Mouse (Mus musculus) heart, embryonic 11.5 days (tissue): ENCODE results near the gene Ugt1a8. TPM values are rescaled to one million over a fixed set of nuclear protein-coding genes. Genes with fewer than 3 reads are reported as not detected.
A peak's percentile ranks its signal among the peaks of the same experiment; 100 is the strongest.
"Not testable (repeated sequence)": the region's sequence is repeated elsewhere in the genome, so short reads cannot be mapped to it uniquely, and the experiment has no call there.

Experiments used
- ATAC-seq: fragments of 200-750 bp; cut with Nextera tagmentation; replicated peaks from 2 replicates; pipeline ENCODE4 v1.8.0; 2017; ENCODE audit warnings: moderate library complexity; ENCODE audit not compliant: insufficient number of reproducible peaks, low FRiP score, low TSS enrichment
- H3K27ac ChIP-seq: fragments of 300-500 bp; sonication (generic); 2 replicates; pipeline ENCODE4 v1.5.1; 2014; ENCODE audit warnings: mild to moderate bottlenecking, low read depth, low read length
- H3K27me3 ChIP-seq: fragments of 300-500 bp; sonication (generic); 2 replicates; pipeline ENCODE4 v1.6.1; 2014; ENCODE audit warnings: mild to moderate bottlenecking, low read length, mixed read lengths; ENCODE audit not compliant: control insufficient read depth, insufficient read depth
- H3K36me3 ChIP-seq: fragments of 300-500 bp; sonication (generic); 2 replicates; pipeline ENCODE4 v1.6.1; 2014; ENCODE audit warnings: mild to moderate bottlenecking, low read length, moderate library complexity, mixed read lengths; ENCODE audit not compliant: control insufficient read depth, insufficient read depth
- H3K4me1 ChIP-seq: fragments of 300-500 bp; sonication (generic); 2 replicates; pipeline ENCODE4 v1.6.1; 2014; ENCODE audit warnings: low read length; ENCODE audit not compliant: control insufficient read depth, insufficient read depth
- H3K4me2 ChIP-seq: fragments of 300-500 bp; sonication (generic); 2 replicates; pipeline ENCODE4 v1.6.1; 2014; ENCODE audit warnings: mild to moderate bottlenecking, moderate library complexity
- H3K4me3 ChIP-seq: fragments of 300-500 bp; sonication (generic); 2 replicates; pipeline ENCODE4 v1.5.1; 2014; ENCODE audit warnings: low read depth, low read length
- H3K9ac ChIP-seq: fragments of 300-500 bp; sonication (generic); 2 replicates; pipeline ENCODE4 v1.6.1; 2014; ENCODE audit warnings: mild to moderate bottlenecking, low read depth, low read length, moderate library complexity
- H3K9me3 ChIP-seq: fragments of 300-500 bp; sonication (generic); replicated peaks from 2 replicates; pipeline ENCODE4 v1.6.1; 2016; ENCODE audit warnings: low read length; ENCODE audit not compliant: control insufficient read depth
- WGBS: fragments of 180-500 bp; shearing (Covaris S2); extraction: QIAGEN DNeasy Blood & Tissue Kit; methylation state at CpG from one replicate; pipeline ENCODE4 v1.1.7; 2014; ENCODE audit not compliant: insufficient replicate concordance; 5-methylcytosine and 5-hydroxymethylcytosine counted together
- polyA plus RNA-seq: library from polyadenylated mRNA; unstranded; fragments of >200 nt; fragmentation: Nextera tagmentation; extraction: Ambion mirVana; gene quantifications from 2 replicates; pipeline ENCODE4 v1.2.1, GENCODE M21; 2014

The Ugt1a8 gene
- polyA plus RNA-seq, 1 experiment from 2014 or later, result not detected

DNA sequence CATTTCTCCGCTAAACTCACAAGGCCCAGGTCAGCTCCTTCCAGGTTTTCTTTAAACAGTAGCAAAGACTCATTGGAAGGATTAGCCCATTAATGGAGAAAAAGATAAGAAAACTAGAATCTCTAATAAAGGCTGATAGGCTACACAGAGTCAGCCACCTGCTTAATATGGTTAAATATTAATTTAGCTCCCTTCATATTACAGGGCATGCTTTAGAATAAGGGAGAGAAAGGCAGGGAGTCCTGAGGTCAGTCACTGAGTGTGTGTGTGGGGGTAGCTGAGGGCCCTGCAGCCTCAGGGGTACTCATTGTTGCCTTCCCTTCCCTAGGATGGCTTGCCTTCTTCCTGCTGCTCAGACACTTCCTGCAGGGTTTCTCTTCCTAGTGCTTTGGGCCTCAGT is 50.5 kb downstream of the Ugt1a8 start:
- Histone ChIP-seq H3K36me3 (no peaks in the 10 kb centered on the region), H3K4me2 (no peak overlapping the region), H3K4me3 (no peak overlapping the region), H3K9ac (no peak overlapping the region), H3K27me3 (no peaks in the 10 kb centered on the region), H3K9me3 (no peaks in the 10 kb centered on the region), H3K27ac (no peak overlapping the region), H3K4me1 (no peaks in the 10 kb centered on the region)
- WGBS, result 97% methylated on average over 1 of the region's 1 CpGs
- ATAC-seq, result no peak

GRCm38 (mm10) chr1:88140492-88140891 is 52.9 kb downstream of the Ugt1a8 start:
- not testable (repeated sequence) for H3K9ac ChIP-seq, H3K9me3 ChIP-seq, H3K4me2 ChIP-seq, H3K4me3 ChIP-seq, H3K36me3 ChIP-seq, H3K27me3 ChIP-seq, H3K4me1 ChIP-seq, H3K27ac ChIP-seq
- 56% methylated on average over 1 of the region's 1 CpGs for WGBS
- peak; percentile 77 for ATAC-seq

DNA sequence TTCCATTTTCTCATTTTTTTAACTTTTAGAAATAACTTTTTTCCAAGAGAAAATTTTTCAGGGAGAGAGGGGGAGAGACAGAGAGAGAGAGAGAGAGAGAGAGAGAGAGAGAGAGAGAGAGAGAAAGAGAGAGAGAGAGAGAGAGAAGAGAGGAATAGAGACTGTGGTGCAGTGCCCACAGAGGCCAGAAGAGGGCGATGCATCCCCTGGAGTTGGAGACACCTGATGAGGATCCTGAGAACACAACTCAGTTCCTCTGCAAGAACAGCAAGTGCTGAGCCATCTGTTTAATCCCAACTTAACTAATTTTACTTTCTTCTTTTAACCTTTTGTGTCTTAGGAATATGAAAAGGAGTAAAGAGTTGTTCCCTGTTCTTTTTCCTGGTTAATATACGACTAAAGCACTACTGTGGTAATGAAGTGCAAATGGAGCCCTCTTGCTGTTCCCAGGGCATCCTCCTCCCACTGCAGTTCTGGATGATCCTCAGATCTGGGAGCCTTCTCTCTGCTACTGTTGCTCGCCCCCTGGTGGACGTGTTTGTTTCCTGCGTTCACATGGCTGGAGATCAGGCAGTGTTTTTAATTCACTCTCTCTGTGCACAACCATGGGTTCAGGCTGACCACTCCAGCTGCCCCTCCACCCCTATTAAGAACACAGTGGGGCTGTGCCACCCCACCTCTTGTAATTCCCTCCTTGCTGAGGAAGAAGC is 56.5 kb downstream of the Ugt1a8 start:
- not testable (repeated sequence) for H3K9ac ChIP-seq, H3K27ac ChIP-seq, H3K4me1 ChIP-seq, H3K9me3 ChIP-seq, ATAC-seq, H3K36me3 ChIP-seq, H3K4me2 ChIP-seq, H3K27me3 ChIP-seq, H3K4me3 ChIP-seq
- WGBS, result 4% methylated on average over 4 of the region's 5 CpGs

GRCm38 (mm10) chr1:88145278-88145677 is 57.7 kb downstream of the Ugt1a8 start:
- not testable (repeated sequence) for H3K36me3 ChIP-seq, H3K27me3 ChIP-seq, H3K9ac ChIP-seq, H3K27ac ChIP-seq, H3K9me3 ChIP-seq, H3K4me3 ChIP-seq, H3K4me1 ChIP-seq, ATAC-seq, H3K4me2 ChIP-seq
- 61% methylated on average over 2 of the region's 2 CpGs for WGBS

- ATAC-seq, H3K4me1 ChIP-seq, H3K9ac ChIP-seq, H3K27me3 ChIP-seq, H3K27ac ChIP-seq, H3K4me3 ChIP-seq, H3K9me3 ChIP-seq, H3K36me3 ChIP-seq, H3K4me2 ChIP-seq: not testable (repeated sequence)
- WGBS, result 62% methylated on average over 2 of the region's 2 CpGs
Observed at GRCm38 (mm10) chr1:88150133-88150532, 62.5 kb downstream of the Ugt1a8 start.

DNA sequence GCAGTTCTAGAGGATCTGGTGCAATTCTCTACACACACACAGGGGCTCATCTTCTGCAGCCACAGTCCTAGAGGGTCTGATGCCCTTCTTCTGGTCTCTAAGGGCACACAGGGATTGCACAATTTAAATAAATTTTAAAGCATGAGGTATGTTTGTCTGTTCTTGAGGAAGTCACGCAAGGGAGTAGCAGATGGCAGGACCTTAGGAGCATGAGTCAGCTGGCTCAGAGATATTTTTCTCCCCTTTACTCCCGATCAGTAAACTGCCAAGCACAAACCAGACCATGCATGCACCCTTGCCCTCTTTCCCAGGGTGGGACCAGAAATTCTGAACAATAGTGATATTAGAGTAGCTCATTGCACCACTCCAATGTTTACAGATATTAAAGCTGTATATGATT is 70.8 kb downstream of the Ugt1a8 start:
- Histone ChIP-seq H3K27ac (no peak overlapping the region), H3K4me2 (no peak overlapping the region), H3K9ac (no peak overlapping the region), H3K36me3 (no peaks in the 10 kb centered on the region), H3K27me3 (no peaks in the 10 kb centered on the region), H3K4me3 (no peak overlapping the region), H3K9me3 (no peaks in the 10 kb centered on the region), H3K4me1 (no peaks in the 10 kb centered on the region)
- 81% methylated on average over 2 of the region's 2 CpGs for WGBS
- ATAC-seq, result no peak

DNA sequence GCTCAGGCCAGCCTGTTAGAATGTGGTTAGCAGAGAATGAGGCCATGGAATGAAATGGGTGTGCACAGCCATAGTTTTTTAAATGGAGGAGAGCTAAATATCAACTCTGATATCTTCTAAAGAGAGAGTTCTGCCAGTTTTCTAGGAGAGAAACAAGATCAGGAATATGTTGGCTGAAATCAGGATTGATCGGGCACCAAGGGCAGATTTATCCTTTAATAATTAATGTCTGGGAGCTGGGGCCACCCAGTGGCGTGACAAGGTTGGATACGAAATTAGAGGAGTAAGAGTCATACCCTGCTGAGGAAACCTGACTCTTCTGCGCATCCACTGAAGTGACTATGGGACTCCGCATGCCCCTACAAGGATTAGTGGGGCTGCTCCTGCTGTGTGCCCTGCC is 78.1 kb downstream of the Ugt1a8 start, which contains the start of gene Ugt1a5:
Gene Ugt1a5 (plus strand): TSS at position 302 of the 400 bp plus-strand sequence.
- H3K27ac ChIP-seq, result no peak within 1 kb of the TSS
- H3K27me3 ChIP-seq, result no peaks in the 10 kb centered on the region
- no peaks in the 10 kb centered on the region for H3K9me3 ChIP-seq
- no peaks in the 10 kb centered on the region for H3K36me3 ChIP-seq
- WGBS, result 74% methylated on average over 5 of the region's 5 CpGs
- H3K4me3 ChIP-seq, result no peak within 1 kb of the TSS
- no peak within 1 kb of the TSS for H3K4me2 ChIP-seq
- no peak for ATAC-seq
- H3K4me1 ChIP-seq, result no peaks in the 10 kb centered on the region
- no peak within 1 kb of the TSS for H3K9ac ChIP-seq

DNA sequence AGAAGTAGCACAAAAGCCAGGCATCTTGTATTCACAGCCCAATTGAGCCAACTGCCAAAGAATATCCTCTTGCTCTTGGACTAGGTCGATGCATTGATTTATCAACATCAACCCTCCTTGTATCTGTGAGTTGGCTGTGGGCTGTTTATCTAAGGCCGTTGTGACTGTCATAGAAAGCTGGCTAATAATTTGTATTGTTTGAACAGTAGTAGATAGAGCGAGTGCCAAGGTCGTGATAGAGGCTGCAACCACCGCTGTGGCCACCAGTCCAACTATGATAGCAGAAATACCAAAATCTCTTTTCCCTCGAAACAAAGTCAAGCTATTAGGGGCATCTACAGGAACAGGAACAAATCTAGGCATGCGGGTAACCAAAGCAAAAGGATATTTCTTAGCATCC is 84.6 kb downstream of the Ugt1a8 start:
- H3K4me2 ChIP-seq, H3K27me3 ChIP-seq, H3K27ac ChIP-seq, H3K9me3 ChIP-seq, H3K36me3 ChIP-seq, H3K4me3 ChIP-seq, ATAC-seq, H3K9ac ChIP-seq, H3K4me1 ChIP-seq: not testable (repeated sequence)
- WGBS, result 81% methylated on average over 5 of the region's 7 CpGs

- ATAC-seq, result no peak
- H3K9ac ChIP-seq, result no peak overlapping the region
- H3K27me3 ChIP-seq, result no peaks in the 10 kb centered on the region
Observed at GRCm38 (mm10) chr1:88179657-88180056, 92.0 kb downstream of the Ugt1a8 start.

More at GRCm38 (mm10) chr1:88179657-88180056, 92.0 kb downstream of the Ugt1a8 start:
- H3K4me1 ChIP-seq, result no peaks in the 10 kb centered on the region
- no peak overlapping the region for H3K4me3 ChIP-seq
- 79% methylated on average over 1 of the region's 1 CpGs for WGBS
- H3K9me3 ChIP-seq, result peaks cover 3% of the 10 kb centered on the region; the same call in 1 of the 2 replicates
- H3K4me2 ChIP-seq, result no peak overlapping the region
- no peak overlapping the region for H3K27ac ChIP-seq
- H3K36me3 ChIP-seq, result no peaks in the 10 kb centered on the region
